Mouse (Mus musculus): ENCODE measurements around the gene Iscu. TPM values are rescaled to one million over a fixed set of nuclear protein-coding genes. Genes with fewer than 3 reads are reported as not detected.
"Not testable (repeated sequence)": the region's sequence is repeated elsewhere in the genome, so short reads cannot be mapped to it uniquely, and the experiment has no call there.

Gene Iscu
- polyA plus RNA-seq, 1 experiment: 196 TPM

GRCm38 (mm10) chr5:113773664-113774063 is 1.1 kb downstream of the Iscu start:
- peak overlapping the region; percentile 99 for H3K4me3 ChIP-seq (ENCODE audit: insufficient read depth, low read length)
- peak; percentile 84 for TF ChIP-seq CTCF (IDR thresholded peaks at IDR 0.05; ENCODE audit: extremely low read depth, insufficient read depth, low read length)
- no peak for TF ChIP-seq POLR2A (IDR thresholded peaks at IDR 0.05; ENCODE audit: extremely low read depth, insufficient read depth, low read length)
- no peak overlapping the region for H3K27ac ChIP-seq (ENCODE audit: insufficient read depth, low read length)
- peaks cover 3% of the 10 kb centered on the region; the same call in 1 of the 2 replicates for H3K4me1 ChIP-seq (ENCODE audit: control insufficient read depth, insufficient read depth, low read length)

- Histone ChIP-seq H3K4me1 (ENCODE audit: control insufficient read depth, insufficient read depth, low read length) (no peaks in the 10 kb centered on the region), H3K4me3 (ENCODE audit: insufficient read depth, low read length) (no peak overlapping the region), H3K27ac (ENCODE audit: insufficient read depth, low read length) (no peak overlapping the region)
- TF ChIP-seq POLR2A (IDR thresholded peaks at IDR 0.05; ENCODE audit: extremely low read depth, insufficient read depth, low read length): no peak
- no peak for TF ChIP-seq CTCF (IDR thresholded peaks at IDR 0.05; ENCODE audit: extremely low read depth, insufficient read depth, low read length)
These were observed 3.0 kb downstream of the Iscu start for GRCm38 (mm10) chr5:113775585-113775984.

GRCm38 (mm10) chr5:113776128-113776895 is 3.8 kb downstream of the Iscu start:
- TF ChIP-seq CTCF (IDR thresholded peaks at IDR 0.05; ENCODE audit: extremely low read depth, insufficient read depth, low read length): no peak
- no peak for TF ChIP-seq POLR2A (IDR thresholded peaks at IDR 0.05; ENCODE audit: extremely low read depth, insufficient read depth, low read length)
- Histone ChIP-seq H3K4me3 (ENCODE audit: insufficient read depth, low read length) (no peak overlapping the region), H3K4me1 (ENCODE audit: control insufficient read depth, insufficient read depth, low read length) (no peaks in the 10 kb centered on the region), H3K27ac (ENCODE audit: insufficient read depth, low read length) (peak overlapping the region; percentile 79)

- TF ChIP-seq POLR2A (IDR thresholded peaks at IDR 0.05; ENCODE audit: extremely low read depth, insufficient read depth, low read length) (no peak), CTCF (IDR thresholded peaks at IDR 0.05; ENCODE audit: extremely low read depth, insufficient read depth, low read length) (no peak)
- Histone ChIP-seq H3K4me3 (ENCODE audit: insufficient read depth, low read length) (no peak overlapping the region), H3K27ac (ENCODE audit: insufficient read depth, low read length) (peak overlapping the region; percentile 79; the same call in 1 of the 2 replicates), H3K4me1 (ENCODE audit: control insufficient read depth, insufficient read depth, low read length) (no peaks in the 10 kb centered on the region)
These were observed 4.3 kb downstream of the Iscu start for GRCm38 (mm10) chr5:113776896-113777226.

GRCm38 (mm10) chr5:113777728-113778127 is 5.2 kb downstream of the Iscu start:
- not testable (repeated sequence) for H3K4me1 ChIP-seq (ENCODE audit: control insufficient read depth, insufficient read depth, low read length); H3K27ac ChIP-seq (ENCODE audit: insufficient read depth, low read length); H3K4me3 ChIP-seq (ENCODE audit: insufficient read depth, low read length)

GRCm38 (mm10) chr5:113779569-113779968 is 7.0 kb downstream of the Iscu start:
- no peak overlapping the region for H3K4me3 ChIP-seq (ENCODE audit: insufficient read depth, low read length)
- TF ChIP-seq POLR2A (IDR thresholded peaks at IDR 0.05; ENCODE audit: extremely low read depth, insufficient read depth, low read length): no peak
- no peak for TF ChIP-seq CTCF (IDR thresholded peaks at IDR 0.05; ENCODE audit: extremely low read depth, insufficient read depth, low read length)
- no peak overlapping the region for H3K27ac ChIP-seq (ENCODE audit: insufficient read depth, low read length)
- no peaks in the 10 kb centered on the region for H3K4me1 ChIP-seq (ENCODE audit: control insufficient read depth, insufficient read depth, low read length)

- TF ChIP-seq POLR2A (IDR thresholded peaks at IDR 0.05; ENCODE audit: extremely low read depth, insufficient read depth, low read length): no peak
- TF ChIP-seq CTCF (IDR thresholded peaks at IDR 0.05; ENCODE audit: extremely low read depth, insufficient read depth, low read length): no peak
- Histone ChIP-seq H3K4me3 (ENCODE audit: insufficient read depth, low read length) (no peak overlapping the region), H3K27ac (ENCODE audit: insufficient read depth, low read length) (no peak overlapping the region), H3K4me1 (ENCODE audit: control insufficient read depth, insufficient read depth, low read length) (no peaks in the 10 kb centered on the region)
These were observed 7.7 kb downstream of the Iscu start for GRCm38 (mm10) chr5:113780082-113780752.

GRCm38 (mm10) chr5:113780763-113781162 is 8.2 kb downstream of the Iscu start:
- Histone ChIP-seq H3K27ac (ENCODE audit: insufficient read depth, low read length) (no peak overlapping the region), H3K4me3 (ENCODE audit: insufficient read depth, low read length) (no peak overlapping the region), H3K4me1 (ENCODE audit: control insufficient read depth, insufficient read depth, low read length) (no peaks in the 10 kb centered on the region)
- no peak for TF ChIP-seq POLR2A (IDR thresholded peaks at IDR 0.05; ENCODE audit: extremely low read depth, insufficient read depth, low read length)
- no peak for TF ChIP-seq CTCF (IDR thresholded peaks at IDR 0.05; ENCODE audit: extremely low read depth, insufficient read depth, low read length)

GRCm38 (mm10) chr5:113781254-113781653 is 8.7 kb downstream of the Iscu start:
- TF ChIP-seq POLR2A (IDR thresholded peaks at IDR 0.05; ENCODE audit: extremely low read depth, insufficient read depth, low read length) (no peak), CTCF (IDR thresholded peaks at IDR 0.05; ENCODE audit: extremely low read depth, insufficient read depth, low read length) (no peak)
- H3K4me1 ChIP-seq (ENCODE audit: control insufficient read depth, insufficient read depth, low read length): no peaks in the 10 kb centered on the region
- H3K4me3 ChIP-seq (ENCODE audit: insufficient read depth, low read length): no peak overlapping the region
- no peak overlapping the region for H3K27ac ChIP-seq (ENCODE audit: insufficient read depth, low read length)

- no peak overlapping the region for H3K4me3 ChIP-seq (ENCODE audit: insufficient read depth, low read length)
- no peak for TF ChIP-seq CTCF (IDR thresholded peaks at IDR 0.05; ENCODE audit: extremely low read depth, insufficient read depth, low read length)
- TF ChIP-seq POLR2A (IDR thresholded peaks at IDR 0.05; ENCODE audit: extremely low read depth, insufficient read depth, low read length): no peak
- H3K27ac ChIP-seq (ENCODE audit: insufficient read depth, low read length): no peak overlapping the region
- no peaks in the 10 kb centered on the region for H3K4me1 ChIP-seq (ENCODE audit: control insufficient read depth, insufficient read depth, low read length)
These were observed 9.3 kb downstream of the Iscu start for GRCm38 (mm10) chr5:113781875-113782274.

Measured in cortical plate, adult 2 months (tissue).